In the genomic region with DNA sequence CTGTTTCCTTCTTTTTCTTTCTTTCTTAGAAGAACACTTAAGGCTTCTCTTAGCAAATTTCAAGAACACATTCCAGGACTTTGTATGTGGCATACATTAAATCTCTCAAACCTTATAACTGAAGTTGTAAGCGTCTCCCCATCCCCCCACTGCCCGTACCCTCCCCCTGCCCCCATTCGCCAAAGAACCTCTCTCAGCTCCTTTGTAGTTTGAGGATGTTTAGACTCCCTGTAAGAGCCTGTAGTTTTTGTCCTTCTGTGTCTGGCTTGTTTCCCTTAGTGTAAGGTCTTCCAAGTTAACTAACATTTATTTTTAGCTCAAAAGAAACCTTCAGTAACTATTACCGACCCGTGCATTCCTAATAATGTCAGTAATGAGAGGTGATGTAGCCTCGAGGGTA, we compare ENCODE assay signal across 16 mouse cellular contexts.
DNase-seq lines count a peak whose midpoint lies in the region; ATAC-seq lines count a peak whose summit lies in the region.
"Had no signal": no experiment of that assay in that cellular context is flagged by ENCODE, and none has a peak within 500 bp of the region (broad histone marks: within the 10 kb centered on the region; RNA-seq: fewer than 3 reads in every experiment).

No protein-coding gene starts in this region.

- no peaks in the 10 kb centered on the region for H3K27me3 ChIP-seq in intestine, embryonic 14.5 days (replicated peaks; ENCODE audit: control insufficient read depth, insufficient read depth, low read length)
- no peaks in the 10 kb centered on the region for H3K27me3 ChIP-seq in intestine, embryonic 15.5 days (replicated peaks)
- H3K27me3 ChIP-seq in midbrain, embryonic 13.5 days = no peaks in the 10 kb centered on the region
- H3K27me3 ChIP-seq in midbrain, embryonic 11.5 days (ENCODE audit: control insufficient read depth, insufficient read depth, low read length) = no peaks in the 10 kb centered on the region
- no peaks in the 10 kb centered on the region for H3K27me3 ChIP-seq in embryonic facial prominence, embryonic 11.5 days (ENCODE audit: control insufficient read depth, insufficient read depth, low read length)
- no peaks in the 10 kb centered on the region for H3K27me3 ChIP-seq in hindbrain, embryonic 12.5 days
- H3K27me3 ChIP-seq: hindbrain, embryonic 15.5 days had no signal

- H3K27ac ChIP-seq in intestine, embryonic 14.5 days (ENCODE audit: low read depth) = 0 out of 2 replicates have a peak overlapping the region, but pooled peaks have one; percentile 19
- H3K27ac ChIP-seq in intestine, embryonic 15.5 days = no peak overlapping the region
- 0 out of 2 replicates have a peak overlapping the region, but pooled peaks have one; percentile 14 for H3K27ac ChIP-seq in midbrain, embryonic 13.5 days
- no peak overlapping the region for H3K27ac ChIP-seq in midbrain, embryonic 11.5 days (ENCODE audit: low read depth, low read length)
- H3K27ac ChIP-seq in embryonic facial prominence, embryonic 11.5 days (replicated peaks; ENCODE audit: low read depth, low read length) = no peak overlapping the region
- peak overlapping the region; percentile 52; the same call in 1 of the 2 replicates for H3K27ac ChIP-seq in hindbrain, embryonic 12.5 days
- H3K27ac ChIP-seq: heart, embryonic 10.5 days; hindbrain, embryonic 15.5 days; kidney, postnatal 0 days; liver, embryonic 14.5 days had no signal

- DNase-seq in intestine, embryonic 14.5 days (ENCODE audit: low spot score) = no peak
- DNase-seq in midbrain, embryonic 11.5 days (ENCODE audit: low spot score, missing footprints) = no peak
- peak; percentile 50 for DNase-seq in embryonic facial prominence, embryonic 11.5 days (ENCODE audit: low spot score)
- DNase-seq in layer of hippocampus, adult 9-11 months = no peak
- no peak for DNase-seq in yolk sac, embryonic 10.5 days (ENCODE audit: low spot score)
- DNase-seq: B cell, adult 2 months; cerebellum, adult 8-10 months; kidney, adult 18-20 months; thymus, postnatal 25 days had no signal

- no peak overlapping the region for H3K4me2 ChIP-seq in intestine, embryonic 14.5 days (ENCODE audit: low read length)
- H3K4me2 ChIP-seq in intestine, embryonic 15.5 days (replicated peaks) = no peak overlapping the region
- H3K4me2 ChIP-seq in midbrain, embryonic 13.5 days (replicated peaks) = no peak overlapping the region
- H3K4me2 ChIP-seq in midbrain, embryonic 11.5 days = no peak overlapping the region
- H3K4me2 ChIP-seq in embryonic facial prominence, embryonic 11.5 days (ENCODE audit: low read depth, low read length) = no peak overlapping the region
- no peak overlapping the region for H3K4me2 ChIP-seq in hindbrain, embryonic 12.5 days (replicated peaks)
- H3K4me2 ChIP-seq: hindbrain, embryonic 15.5 days had no signal

- 0 out of 2 replicates have a peak, but pooled peaks cover 3% of the 10 kb centered on the region for H3K4me1 ChIP-seq in intestine, embryonic 14.5 days (replicated peaks; ENCODE audit: control insufficient read depth, insufficient read depth, low read length)
- no peaks in the 10 kb centered on the region for H3K4me1 ChIP-seq in intestine, embryonic 15.5 days (replicated peaks)
- H3K4me1 ChIP-seq in midbrain, embryonic 13.5 days (replicated peaks) = peaks cover 37% of the 10 kb centered on the region
- peaks cover 5% of the 10 kb centered on the region; the same call in 1 of the 2 replicates for H3K4me1 ChIP-seq in midbrain, embryonic 11.5 days (ENCODE audit: control insufficient read depth, insufficient read depth, low read length)
- H3K4me1 ChIP-seq in embryonic facial prominence, embryonic 11.5 days (ENCODE audit: control insufficient read depth, insufficient read depth, low read length) = no peaks in the 10 kb centered on the region
- peaks cover 21% of the 10 kb centered on the region for H3K4me1 ChIP-seq in hindbrain, embryonic 12.5 days

- no peak for ATAC-seq in intestine, embryonic 14.5 days (replicated peaks; ENCODE audit: low FRiP score, low TSS enrichment, low read depth)
- ATAC-seq in intestine, embryonic 15.5 days = no peak
- ATAC-seq in midbrain, embryonic 13.5 days = no peak
- ATAC-seq in midbrain, embryonic 11.5 days (ENCODE audit: low FRiP score) = no peak
- no peak for ATAC-seq in embryonic facial prominence, embryonic 11.5 days (replicated peaks; ENCODE audit: insufficient number of reproducible peaks, low FRiP score, low TSS enrichment, low read depth)
- ATAC-seq in hindbrain, embryonic 12.5 days (ENCODE audit: low FRiP score) = no peak

- H3K4me3 ChIP-seq in intestine, embryonic 14.5 days (ENCODE audit: low read depth, low read length) = no peak overlapping the region
- H3K4me3 ChIP-seq in intestine, embryonic 15.5 days (replicated peaks) = no peak overlapping the region
- no peak overlapping the region for H3K4me3 ChIP-seq in midbrain, embryonic 13.5 days (replicated peaks)
- H3K4me3 ChIP-seq in midbrain, embryonic 11.5 days (ENCODE audit: low read depth, low read length) = no peak overlapping the region
- no peak overlapping the region for H3K4me3 ChIP-seq in embryonic facial prominence, embryonic 11.5 days (ENCODE audit: low read depth, low read length)
- H3K4me3 ChIP-seq in hindbrain, embryonic 12.5 days = no peak overlapping the region
- H3K4me3 ChIP-seq: heart, embryonic 10.5 days; hindbrain, embryonic 15.5 days had no signal

- H3K36me3 ChIP-seq in intestine, embryonic 14.5 days (ENCODE audit: control insufficient read depth, insufficient read depth, low read length) = no peaks in the 10 kb centered on the region
- H3K36me3 ChIP-seq in intestine, embryonic 15.5 days = no peaks in the 10 kb centered on the region
- H3K36me3 ChIP-seq in midbrain, embryonic 13.5 days = no peaks in the 10 kb centered on the region
- H3K36me3 ChIP-seq in midbrain, embryonic 11.5 days (ENCODE audit: control insufficient read depth, insufficient read depth, low read length) = no peaks in the 10 kb centered on the region
- H3K36me3 ChIP-seq in embryonic facial prominence, embryonic 11.5 days (replicated peaks; ENCODE audit: control insufficient read depth, insufficient read depth, low read depth, low read length) = no peaks in the 10 kb centered on the region
- no peaks in the 10 kb centered on the region for H3K36me3 ChIP-seq in hindbrain, embryonic 12.5 days
- H3K36me3 ChIP-seq: heart, embryonic 10.5 days; hindbrain, embryonic 15.5 days had no signal

- H3K9me3 ChIP-seq in intestine, embryonic 14.5 days (ENCODE audit: control insufficient read depth, low read length) = no peaks in the 10 kb centered on the region
- no peaks in the 10 kb centered on the region for H3K9me3 ChIP-seq in intestine, embryonic 15.5 days
- no peaks in the 10 kb centered on the region for H3K9me3 ChIP-seq in midbrain, embryonic 13.5 days
- no peaks in the 10 kb centered on the region for H3K9me3 ChIP-seq in midbrain, embryonic 11.5 days (ENCODE audit: control insufficient read depth, low read length)
- H3K9me3 ChIP-seq in embryonic facial prominence, embryonic 11.5 days (replicated peaks; ENCODE audit: control insufficient read depth, low read length) = no peaks in the 10 kb centered on the region
- H3K9me3 ChIP-seq in hindbrain, embryonic 12.5 days (replicated peaks) = no peaks in the 10 kb centered on the region
- H3K9me3 ChIP-seq: heart, embryonic 10.5 days; hindbrain, embryonic 15.5 days had no signal

- no peak overlapping the region for H3K9ac ChIP-seq in intestine, embryonic 14.5 days (ENCODE audit: low read length)
- no peak overlapping the region for H3K9ac ChIP-seq in intestine, embryonic 15.5 days
- no peak overlapping the region for H3K9ac ChIP-seq in midbrain, embryonic 13.5 days (replicated peaks)
- H3K9ac ChIP-seq in midbrain, embryonic 11.5 days (ENCODE audit: low read length) = no peak overlapping the region
- H3K9ac ChIP-seq in embryonic facial prominence, embryonic 11.5 days (replicated peaks; ENCODE audit: low read length) = no peak overlapping the region
- no peak overlapping the region for H3K9ac ChIP-seq in hindbrain, embryonic 12.5 days
- H3K9ac ChIP-seq: hindbrain, embryonic 15.5 days; liver, embryonic 14.5 days had no signal

- WGBS in intestine, embryonic 14.5 days = 24% methylated on average over 6 of the region's 6 CpGs
- 33% methylated on average over 6 of the region's 6 CpGs for WGBS in intestine, embryonic 15.5 days
- WGBS in midbrain, embryonic 13.5 days = 36% methylated on average over 6 of the region's 6 CpGs
- WGBS in midbrain, embryonic 11.5 days = 45% methylated on average over 6 of the region's 6 CpGs
- WGBS in embryonic facial prominence, embryonic 11.5 days = 33% methylated on average over 6 of the region's 6 CpGs
- 35% methylated on average over 6 of the region's 6 CpGs for WGBS in hindbrain, embryonic 12.5 days

Comparison
In these comparisons a context has a peak if more than half of its experiments do, and no peak if none do; other contexts are left out.
1. H3K27ac ChIP-seq: peak in intestine, embryonic 14.5 days (single experiment), midbrain, embryonic 13.5 days (single experiment) and hindbrain, embryonic 12.5 days (single experiment); none in intestine, embryonic 15.5 days (single experiment), midbrain, embryonic 11.5 days (single experiment) and embryonic facial prominence, embryonic 11.5 days (single experiment).